Mouse (Mus musculus) midbrain, embryonic 11.5 days (tissue): ENCODE data around the gene Olfr1305. TPM values are rescaled to one million over a fixed set of nuclear protein-coding genes. Genes with fewer than 3 reads are reported as not detected.

Source experiments
- ATAC-seq: fragments of 200-750 bp; cut with Nextera tagmentation; 2 replicates; pipeline ENCODE4 v1.8.0; 2017; ENCODE audit warnings: moderate TSS enrichment, moderate library complexity; ENCODE audit not compliant: low FRiP score
- DNase-seq: peaks from one replicate; pipeline ENCODE4 v3.0.0; 2015; ENCODE audit warnings: low spot score; ENCODE audit errors: missing footprints
- H3K27ac ChIP-seq: fragments of 300-500 bp; sonication (generic); 2 replicates; pipeline ENCODE4 v1.5.1; 2014; ENCODE audit warnings: low read depth, low read length
- H3K27me3 ChIP-seq: fragments of 300-500 bp; sonication (generic); 2 replicates; pipeline ENCODE4 v1.6.1; 2014; ENCODE audit warnings: mild to moderate bottlenecking, low read length, moderate library complexity, mixed read lengths; ENCODE audit not compliant: control insufficient read depth, insufficient read depth
- H3K36me3 ChIP-seq: fragments of 300-500 bp; sonication (generic); 2 replicates; pipeline ENCODE4 v1.6.1; 2014; ENCODE audit warnings: mild to moderate bottlenecking, low read length, moderate library complexity, mixed read lengths; ENCODE audit not compliant: control insufficient read depth, insufficient read depth
- H3K4me1 ChIP-seq: fragments of 300-500 bp; sonication (generic); 2 replicates; pipeline ENCODE4 v1.6.1; 2014; ENCODE audit warnings: low read length; ENCODE audit not compliant: control insufficient read depth, insufficient read depth
- H3K4me2 ChIP-seq: fragments of 300-500 bp; sonication (generic); 2 replicates; pipeline ENCODE4 v1.6.1; 2014; ENCODE audit warnings: mild to moderate bottlenecking, moderate library complexity
- H3K4me3 ChIP-seq: fragments of 300-500 bp; sonication (generic); 2 replicates; pipeline ENCODE4 v1.5.1; 2014; ENCODE audit warnings: low read depth, low read length
- H3K9ac ChIP-seq: fragments of 300-500 bp; sonication (generic); 2 replicates; pipeline ENCODE4 v1.6.1; 2014; ENCODE audit warnings: low read length
- H3K9me3 ChIP-seq: fragments of 300-500 bp; sonication (generic); 2 replicates; pipeline ENCODE4 v1.6.1; 2016; ENCODE audit warnings: low read length; ENCODE audit not compliant: control insufficient read depth
- WGBS: fragments of 180-500 bp; shearing (Covaris S2); extraction: QIAGEN DNeasy Blood & Tissue Kit; methylation state at CpG from one replicate; pipeline ENCODE4 v1.1.7; 2014; 5-methylcytosine and 5-hydroxymethylcytosine counted together
- polyA plus RNA-seq: library from polyadenylated mRNA; unstranded; fragments of >200 nt; fragmentation: Nextera tagmentation; extraction: Ambion mirVana; gene quantifications from 2 replicates; pipeline ENCODE4 v1.2.1, GENCODE M21; 2014

The Olfr1305 gene
- not detected in 2 replicates for polyA plus RNA-seq

DNA sequence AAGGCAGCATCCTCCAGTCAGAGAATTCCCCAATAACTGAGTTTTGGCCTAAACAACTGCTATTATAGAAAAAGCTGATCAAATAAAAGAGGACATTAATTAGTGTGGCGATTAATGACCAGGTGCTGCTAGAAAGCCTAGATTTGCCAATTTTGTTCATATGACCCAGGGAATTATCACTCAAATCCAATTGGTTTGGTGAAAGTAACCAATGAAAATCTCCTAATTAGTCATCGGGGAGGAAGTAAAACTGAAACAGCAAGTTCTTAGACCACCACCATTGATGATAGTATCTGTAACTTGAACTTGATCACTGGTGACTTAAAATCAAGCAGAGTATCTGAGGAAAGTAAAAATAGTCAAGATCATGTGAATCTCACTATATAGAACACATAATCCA, at the start of gene Olfr1305:
TSS of gene Olfr1305 (minus strand) at position 101 of the 400 bp plus-strand sequence.
- ATAC-seq, result no peak
- WGBS, result 92% methylated on average over 2 of the region's 2 CpGs
- no peaks in the 10 kb centered on the region; the same call in 1 of the 2 replicates for H3K9me3 ChIP-seq
- H3K9ac ChIP-seq, result no peak within 1 kb of the TSS
- no peak for DNase-seq
- no peaks in the 10 kb centered on the region for H3K36me3 ChIP-seq
- H3K27me3 ChIP-seq, result no peaks in the 10 kb centered on the region
- no peak within 1 kb of the TSS for H3K4me3 ChIP-seq
- no peak within 1 kb of the TSS for H3K27ac ChIP-seq
- no peak within 1 kb of the TSS for H3K4me2 ChIP-seq
- H3K4me1 ChIP-seq, result no peaks in the 10 kb centered on the region

DNA sequence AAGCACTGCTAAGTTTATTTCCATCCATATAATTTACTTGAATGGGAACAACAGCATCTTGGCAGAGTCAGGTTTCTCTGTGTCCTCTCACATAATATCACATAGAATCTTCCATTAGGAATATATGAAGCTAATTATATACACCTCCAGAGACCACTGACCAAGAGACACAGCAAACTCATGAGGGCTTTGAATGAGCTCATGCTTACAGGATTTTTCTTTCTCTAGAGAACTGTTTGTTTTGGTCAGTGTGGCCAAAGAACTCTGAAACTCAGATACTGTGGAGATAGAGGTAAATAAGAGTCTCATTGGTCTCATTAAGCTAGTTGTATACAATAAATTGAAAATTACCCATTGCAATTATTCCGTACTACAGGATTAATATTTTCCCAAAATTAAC, 39.2 kb upstream of the Olfr1305 start, which contains the start of gene Olfr1306:
TSS of gene Olfr1306 (minus strand) at position 101 of the 400 bp plus-strand sequence.
- DNase-seq (no peak), ATAC-seq (no peak)
- Histone ChIP-seq H3K27me3 (no peaks in the 10 kb centered on the region), H3K4me2 (no peak within 1 kb of the TSS), H3K27ac (no peak within 1 kb of the TSS), H3K9me3 (no peaks in the 10 kb centered on the region), H3K9ac (no peak within 1 kb of the TSS), H3K4me1 (no peaks in the 10 kb centered on the region), H3K36me3 (no peaks in the 10 kb centered on the region), H3K4me3 (no peak within 1 kb of the TSS)
- 82% methylated on average over 1 of the region's 1 CpGs for WGBS

DNA sequence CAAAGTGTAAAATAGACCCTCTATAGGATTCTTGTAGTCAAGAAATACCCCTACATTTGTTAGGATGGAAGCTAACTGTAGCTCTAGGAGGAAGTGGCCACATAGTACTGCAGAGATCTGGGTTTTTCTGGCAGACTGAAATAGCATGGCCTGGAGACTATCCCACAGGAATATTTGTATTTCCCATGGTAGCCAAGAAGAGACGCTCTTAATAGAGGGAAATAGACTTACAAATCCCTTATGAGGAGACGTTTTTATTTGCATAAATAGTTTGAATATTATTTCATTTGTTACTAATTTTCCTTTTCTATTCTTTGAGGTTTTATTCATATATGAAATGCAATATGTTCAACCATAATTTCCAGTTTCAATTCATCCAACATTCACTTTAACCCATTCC, 56.7 kb downstream of the Olfr1305 start, which contains the start of gene Olfr1303:
TSS of gene Olfr1303 (minus strand) at position 101 of the 400 bp plus-strand sequence.
- Histone ChIP-seq H3K9ac (no peak within 1 kb of the TSS), H3K4me3 (no peak within 1 kb of the TSS), H3K4me1 (no peaks in the 10 kb centered on the region), H3K4me2 (no peak within 1 kb of the TSS), H3K9me3 (no peaks in the 10 kb centered on the region), H3K36me3 (no peaks in the 10 kb centered on the region), H3K27me3 (no peaks in the 10 kb centered on the region), H3K27ac (no peak within 1 kb of the TSS)
- WGBS, result 78% methylated on average over 2 of the region's 2 CpGs
- no peak for DNase-seq
- ATAC-seq, result no peak

Other genes with a start within 250 kb of the Olfr1305 start
- not detected in 2 replicates for gene Olfr1298, start 227.9 kb downstream of the Olfr1305 start, polyA plus RNA-seq
- not detected in 2 replicates for gene Olfr1299, start 215.7 kb downstream of the Olfr1305 start, polyA plus RNA-seq
- not detected in 2 replicates for gene Olfr1301, start 126.1 kb downstream of the Olfr1305 start, polyA plus RNA-seq
- not detected in 2 replicates for gene Olfr1302, start 99.7 kb downstream of the Olfr1305 start, polyA plus RNA-seq
- gene Olfr1303, start 56.8 kb downstream of the Olfr1305 start, polyA plus RNA-seq, result not detected in 2 replicates
- gene Olfr1306, start 39.1 kb upstream of the Olfr1305 start, polyA plus RNA-seq, result not detected in 2 replicates
- gene Olfr1307, start 72.3 kb upstream of the Olfr1305 start, polyA plus RNA-seq, result not detected in 2 replicates
- not detected in 2 replicates for gene Olfr1308, start 87.8 kb upstream of the Olfr1305 start, polyA plus RNA-seq
- gene Olfr1309, start 113.1 kb upstream of the Olfr1305 start, polyA plus RNA-seq, result not detected in 2 replicates
- not detected in 2 replicates for gene Olfr1310, start 135.6 kb upstream of the Olfr1305 start, polyA plus RNA-seq
- not detected in 2 replicates for gene Olfr1311, start 147.3 kb upstream of the Olfr1305 start, polyA plus RNA-seq
- gene Olfr1312, start 173.1 kb upstream of the Olfr1305 start, polyA plus RNA-seq, result not detected in 2 replicates
- not detected in 2 replicates for gene Olfr1313, start 200.7 kb upstream of the Olfr1305 start, polyA plus RNA-seq
- not detected in 2 replicates for gene Olfr1314, start 219.6 kb upstream of the Olfr1305 start, polyA plus RNA-seq
- not detected in 2 replicates for gene Olfr1315-ps1, start 238.3 kb upstream of the Olfr1305 start, polyA plus RNA-seq